Mouse (Mus musculus) cerebellum, adult 9-11 months (tissue): Measurements from ENCODE around the gene Auh.

Experiments used
- DNase-seq: peaks from one replicate; pipeline ENCODE4 v3.0.0; 2022

Gene Auh

GRCm38 (mm10) chr13:52929209-52930171, at the start of gene Auh:
TSS of gene Auh (minus strand) at chr13:52929681.
- peak; percentile 84 for DNase-seq

- peak; percentile 58 for DNase-seq
Measured at GRCm38 (mm10) chr13:52978321-52978981, 49.0 kb upstream of the Auh start.

- DNase-seq = no peak
Measured at GRCm38 (mm10) chr13:52977757-52978156, 48.3 kb upstream of the Auh start.

GRCm38 (mm10) chr13:52977221-52977609, 47.7 kb upstream of the Auh start:
- no peak for DNase-seq

GRCm38 (mm10) chr13:52976510-52977220, 47.2 kb upstream of the Auh start:
- DNase-seq = no peak

- DNase-seq = no peak
Measured at GRCm38 (mm10) chr13:52976130-52976509, 46.6 kb upstream of the Auh start.

GRCm38 (mm10) chr13:52974676-52975075, 45.2 kb upstream of the Auh start:
- no peak for DNase-seq

GRCm38 (mm10) chr13:52973427-52973826, 43.9 kb upstream of the Auh start:
- DNase-seq = no peak

GRCm38 (mm10) chr13:52972626-52973025, 43.1 kb upstream of the Auh start:
- DNase-seq = no peak

GRCm38 (mm10) chr13:52970876-52971275, 41.4 kb upstream of the Auh start:
- no peak for DNase-seq

- DNase-seq = no peak
Measured at GRCm38 (mm10) chr13:52962922-52963321, 33.4 kb upstream of the Auh start.

GRCm38 (mm10) chr13:52962361-52962760, 32.9 kb upstream of the Auh start:
- DNase-seq = no peak

- DNase-seq = no peak
Measured at GRCm38 (mm10) chr13:52953779-52954553, 24.5 kb upstream of the Auh start.

GRCm38 (mm10) chr13:52949211-52949610, 19.7 kb upstream of the Auh start:
- DNase-seq = no peak

GRCm38 (mm10) chr13:52947545-52947944, 18.1 kb upstream of the Auh start:
- DNase-seq = no peak

GRCm38 (mm10) chr13:52945769-52946168, 16.3 kb upstream of the Auh start:
- DNase-seq = no peak

GRCm38 (mm10) chr13:52944116-52944515, 14.6 kb upstream of the Auh start:
- no peak for DNase-seq

- DNase-seq = no peak
Measured at GRCm38 (mm10) chr13:52942876-52943388, 13.5 kb upstream of the Auh start.

GRCm38 (mm10) chr13:52940956-52941355, 11.5 kb upstream of the Auh start:
- no peak for DNase-seq

- DNase-seq = peak; percentile 25
Measured at GRCm38 (mm10) chr13:52930582-52930981, 1.1 kb upstream of the Auh start.

- no peak for DNase-seq
Measured at GRCm38 (mm10) chr13:52928392-52928791, 1.1 kb downstream of the Auh start.

- no peak for DNase-seq
Measured at GRCm38 (mm10) chr13:52924457-52924856, 5.0 kb downstream of the Auh start.
